Mouse (Mus musculus) kidney, adult 11 months (tissue): Measurements from ENCODE around the gene Zfp169.
"Not testable (repeated sequence)": the region's sequence is repeated elsewhere in the genome, so short reads cannot be mapped to it uniquely, and the experiment has no call there.

Experiments
- DNase-seq: peaks from one replicate; pipeline ENCODE4 v3.0.0; 2022

The Zfp169 gene

GRCm38 (mm10) chr13:48513003-48513929 is at the start of gene Zfp169, which contains the start of gene A830005F24Rik:
Gene Zfp169 (minus strand): TSS chr13:48513451.
Gene A830005F24Rik (plus strand): TSS chr13:48513570.
- peak; percentile 88 for DNase-seq

- no peak for DNase-seq
Measured at GRCm38 (mm10) chr13:48562336-48562735, 49.1 kb upstream of the Zfp169 start.

- DNase-seq = no peak
Measured at GRCm38 (mm10) chr13:48561481-48561880, 48.2 kb upstream of the Zfp169 start.

GRCm38 (mm10) chr13:48555976-48556375 is 42.7 kb upstream of the Zfp169 start:
- DNase-seq = no peak

GRCm38 (mm10) chr13:48554552-48554951 is 41.3 kb upstream of the Zfp169 start:
- DNase-seq = no peak

- DNase-seq = no peak
Measured at GRCm38 (mm10) chr13:48553511-48553910, 40.3 kb upstream of the Zfp169 start.

GRCm38 (mm10) chr13:48552181-48553090 is 39.2 kb upstream of the Zfp169 start:
- peak; percentile 92 for DNase-seq

GRCm38 (mm10) chr13:48548296-48548695 is 35.0 kb upstream of the Zfp169 start:
- DNase-seq = no peak

GRCm38 (mm10) chr13:48547623-48548022 is 34.4 kb upstream of the Zfp169 start:
- DNase-seq = no peak

- peak; percentile 100 for DNase-seq
Measured at GRCm38 (mm10) chr13:48546330-48546917, 33.2 kb upstream of the Zfp169 start.

- DNase-seq = peak; percentile 97
Measured at GRCm38 (mm10) chr13:48545476-48546281, 32.4 kb upstream of the Zfp169 start.

GRCm38 (mm10) chr13:48544867-48545266 is 31.6 kb upstream of the Zfp169 start:
- DNase-seq = no peak

- no peak for DNase-seq
Measured at GRCm38 (mm10) chr13:48544391-48544790, 31.1 kb upstream of the Zfp169 start.

GRCm38 (mm10) chr13:48540488-48540887 is 27.2 kb upstream of the Zfp169 start:
- no peak for DNase-seq

GRCm38 (mm10) chr13:48533441-48533840 is 20.2 kb upstream of the Zfp169 start:
- DNase-seq = no peak

- no peak for DNase-seq
Measured at GRCm38 (mm10) chr13:48531448-48531847, 18.2 kb upstream of the Zfp169 start.

- no peak for DNase-seq
Measured at GRCm38 (mm10) chr13:48530685-48531084, 17.4 kb upstream of the Zfp169 start.

GRCm38 (mm10) chr13:48529028-48529427 is 15.8 kb upstream of the Zfp169 start:
- DNase-seq = no peak

- DNase-seq = peak; percentile 52
Measured at GRCm38 (mm10) chr13:48528123-48528871, 15.0 kb upstream of the Zfp169 start.

GRCm38 (mm10) chr13:48525745-48526144 is 12.5 kb upstream of the Zfp169 start:
- DNase-seq = no peak

- not testable (repeated sequence) for DNase-seq
Measured at GRCm38 (mm10) chr13:48519122-48519521, 5.9 kb upstream of the Zfp169 start.
